Comparison of ENCODE assay signal across 8 mouse cellular contexts in genomic region chr2:70559520-70559919, GRCm38 (mm10). TPM values are rescaled to one million over a fixed set of nuclear protein-coding genes. Genes with fewer than 3 reads are reported as not detected.
DNase-seq lines count a peak whose midpoint lies in the region; ATAC-seq and TF ChIP-seq lines count a peak whose summit lies in the region.
"Had no signal": no experiment of that assay in that cellular context is flagged by ENCODE, and none has a peak within 500 bp of the region (broad histone marks: within the 10 kb centered on the region; RNA-seq: fewer than 3 reads in every experiment).

No protein-coding gene starts in this region.

- peaks cover 77% of the 10 kb centered on the region for H3K4me1 ChIP-seq in E14TG2a.4 (replicated peaks; ENCODE audit: low read depth, low read length)

- H3K27me3 ChIP-seq in E14TG2a.4 (ENCODE audit: insufficient read depth, low read length), result peaks cover 44% of the 10 kb centered on the region

- no peaks in the 10 kb centered on the region for H3K36me3 ChIP-seq in E14TG2a.4 (ENCODE audit: insufficient read depth, low read length)
- H3K36me3 ChIP-seq: embryonic facial prominence, embryonic 15.5 days had no signal

- peak; percentile 78 for ATAC-seq in megakaryocyte progenitor cell, adult 5-6 weeks (replicated peaks; ENCODE audit: poor library complexity)

- no peaks in the 10 kb centered on the region for H3K9me3 ChIP-seq in E14TG2a.4 (ENCODE audit: low read length)
- H3K9me3 ChIP-seq: embryonic facial prominence, embryonic 15.5 days had no signal

- no peak for TF ChIP-seq CTCF in E14TG2a.4 (conservative IDR thresholded peaks at IDR 0.05; ENCODE audit: low read length)

- peak overlapping the region; percentile 62 for H3K4me3 ChIP-seq in E14TG2a.4 (replicated peaks; ENCODE audit: low read length)
- H3K4me3 ChIP-seq: embryonic facial prominence, embryonic 15.5 days had no signal

- peak; percentile 36 for DNase-seq in 416B (ENCODE audit: low read depth)
- DNase-seq in embryo, embryonic 11.5 days (ENCODE audit: low read depth, low spot score), result peak; percentile 72
- DNase-seq in hindlimb bud, embryonic 11.5 days (ENCODE audit: extremely low spot score, low read depth, low spot score), result peak; percentile 73
- peak; percentile 86 to 92 for DNase-seq in spleen, adult 18-20 months
- DNase-seq in frontal cortex, postnatal 14 days (ENCODE audit: low spot score in 2 of 2), result no peak

RNA-seq across cellular contexts. Expression of gene Gad1, which starts 6.6 kb away (rescaled TPM):
- not detected in 2 replicates for total RNA-seq in megakaryocyte progenitor cell, adult 5-6 weeks (2015)
- total RNA-seq in megakaryocyte progenitor cell, adult 5-6 weeks (2017), result not detected in 2 replicates

RNA-seq across cellular contexts. Expression of gene Erich2, which starts 50.9 kb away (rescaled TPM):
- not detected in 2 replicates for total RNA-seq in megakaryocyte progenitor cell, adult 5-6 weeks (2015)
- not detected in 2 replicates for total RNA-seq in megakaryocyte progenitor cell, adult 5-6 weeks (2017)

Comparison
In these comparisons a context has a peak if more than half of its experiments do, and no peak if none do; other contexts are left out.
1. DNase-seq: peak in 416B (single experiment), embryo, embryonic 11.5 days (single experiment), hindlimb bud, embryonic 11.5 days (single experiment) and spleen, adult 18-20 months (2 of 2); none in frontal cortex, postnatal 14 days (0 of 2).